Mouse (Mus musculus): ENCODE results near the gene Stpg1.
A peak's percentile ranks its signal among the peaks of the same experiment; 100 is the strongest.

Stpg1 gene

DNA sequence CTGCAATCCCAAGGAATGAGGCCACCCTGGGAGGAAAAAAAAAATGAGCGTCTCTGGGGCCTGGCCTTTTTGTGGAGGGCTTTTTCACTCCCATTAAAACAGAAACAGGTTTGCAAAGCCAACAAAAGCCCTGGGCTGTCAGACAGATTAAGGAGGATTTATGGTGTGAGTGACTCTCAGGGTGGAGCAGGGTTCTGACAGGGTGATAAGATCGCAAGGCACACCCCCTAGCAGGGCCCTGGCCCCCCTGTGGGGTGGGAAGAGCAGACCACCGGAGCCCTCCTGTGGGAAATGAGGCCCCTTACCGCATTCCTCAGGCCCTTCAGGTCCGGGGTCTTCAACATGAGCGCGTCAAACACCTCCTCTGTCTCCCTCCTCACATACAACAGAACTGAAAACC lies 53.5 kb downstream of the Stpg1 start:
- Histone ChIP-seq H3K27me3 (ENCODE audit: insufficient read depth, low read length) (no peaks in the 10 kb centered on the region), H3K36me3 (ENCODE audit: insufficient read depth, low read length) (peaks cover 60% of the 10 kb centered on the region), H3K9me3 (ENCODE audit: low read length) (no peaks in the 10 kb centered on the region), H3K4me3 (replicated peaks; ENCODE audit: low read length) (peak overlapping the region; percentile 69), H3K4me1 (replicated peaks; ENCODE audit: low read depth, low read length) (peaks cover 99% of the 10 kb centered on the region)
- no peak for TF ChIP-seq POU5F1 (IDR thresholded peaks at IDR 0.05; ENCODE audit: borderline replicate concordance, low read length)
- 0 out of 2 replicates have a peak, but pooled peaks have one; percentile 21 for TF ChIP-seq NANOG (IDR thresholded peaks at IDR 0.05; ENCODE audit: borderline replicate concordance, low read length)

DNA sequence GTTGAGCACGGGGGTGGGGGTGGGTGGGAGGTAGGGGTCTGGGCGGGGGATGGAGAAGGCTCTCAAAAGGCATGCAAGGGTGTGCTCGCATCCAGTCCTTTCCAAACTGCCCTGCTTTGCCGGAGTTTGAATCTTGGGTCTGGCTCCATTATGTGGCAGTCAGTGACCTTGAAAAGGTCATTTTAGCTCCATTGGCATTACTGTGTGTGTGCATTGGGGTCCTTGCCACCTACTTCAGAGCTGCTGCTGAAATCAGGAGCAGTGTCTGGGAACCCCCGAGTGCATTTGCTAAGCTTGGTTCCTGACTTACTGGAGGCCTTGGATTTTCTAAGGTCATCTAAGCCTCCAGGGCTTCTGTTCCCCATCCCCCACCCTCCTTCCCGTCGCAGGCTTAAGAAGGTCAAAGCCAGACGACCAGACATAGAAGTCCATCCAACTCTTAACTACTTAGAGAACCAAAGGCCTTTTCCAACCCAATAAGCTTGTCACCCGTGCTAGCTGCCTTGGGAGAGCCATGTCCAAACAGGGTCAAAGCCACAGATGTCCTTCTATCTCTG lies 54.0 kb downstream of the Stpg1 start:
- H3K4me1 ChIP-seq (replicated peaks; ENCODE audit: low read depth, low read length), result peaks cover 99% of the 10 kb centered on the region
- no peaks in the 10 kb centered on the region for H3K9me3 ChIP-seq (ENCODE audit: low read length)
- H3K36me3 ChIP-seq (ENCODE audit: insufficient read depth, low read length), result peaks cover 58% of the 10 kb centered on the region
- H3K27me3 ChIP-seq (ENCODE audit: insufficient read depth, low read length), result no peaks in the 10 kb centered on the region
- TF ChIP-seq NANOG (IDR thresholded peaks at IDR 0.05; ENCODE audit: borderline replicate concordance, low read length), result no peak
- TF ChIP-seq CTCF (conservative IDR thresholded peaks at IDR 0.05; ENCODE audit: low read length), result no peak
- no peak for TF ChIP-seq POU5F1 (IDR thresholded peaks at IDR 0.05; ENCODE audit: borderline replicate concordance, low read length)
- peak overlapping the region; percentile 69 for H3K4me3 ChIP-seq (replicated peaks; ENCODE audit: low read length)

DNA sequence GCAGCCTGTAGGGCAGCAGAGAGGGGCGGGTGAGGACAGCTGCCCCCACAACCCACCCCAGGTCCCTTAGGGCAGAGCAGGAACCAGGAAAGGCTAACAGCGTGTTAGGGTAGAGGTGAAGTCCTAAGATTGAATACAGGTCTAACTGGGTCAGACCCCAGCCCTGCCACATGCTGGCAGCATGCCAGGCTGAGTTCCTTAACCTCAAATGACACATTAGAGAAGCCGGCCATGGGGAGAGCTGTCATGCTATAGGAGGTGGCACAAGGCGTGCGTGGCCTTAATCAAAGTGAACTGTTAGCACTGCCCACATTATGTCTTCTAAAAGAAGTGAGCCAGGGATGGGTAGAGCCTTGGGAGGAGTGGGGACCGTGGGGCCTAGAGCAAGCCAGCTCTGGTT lies 54.7 kb downstream of the Stpg1 start:
- peaks cover 58% of the 10 kb centered on the region for H3K36me3 ChIP-seq (ENCODE audit: insufficient read depth, low read length)
- H3K9me3 ChIP-seq (ENCODE audit: low read length), result no peaks in the 10 kb centered on the region
- H3K4me1 ChIP-seq (replicated peaks; ENCODE audit: low read depth, low read length), result peaks cover 99% of the 10 kb centered on the region
- peak overlapping the region; percentile 54 for H3K4me3 ChIP-seq (replicated peaks; ENCODE audit: low read length)
- no peaks in the 10 kb centered on the region for H3K27me3 ChIP-seq (ENCODE audit: insufficient read depth, low read length)
- TF ChIP-seq POU5F1 (IDR thresholded peaks at IDR 0.05; ENCODE audit: borderline replicate concordance, low read length), result no peak
- TF ChIP-seq NANOG (IDR thresholded peaks at IDR 0.05; ENCODE audit: borderline replicate concordance, low read length), result no peak
- no peak for TF ChIP-seq CTCF (conservative IDR thresholded peaks at IDR 0.05; ENCODE audit: low read length)

DNA sequence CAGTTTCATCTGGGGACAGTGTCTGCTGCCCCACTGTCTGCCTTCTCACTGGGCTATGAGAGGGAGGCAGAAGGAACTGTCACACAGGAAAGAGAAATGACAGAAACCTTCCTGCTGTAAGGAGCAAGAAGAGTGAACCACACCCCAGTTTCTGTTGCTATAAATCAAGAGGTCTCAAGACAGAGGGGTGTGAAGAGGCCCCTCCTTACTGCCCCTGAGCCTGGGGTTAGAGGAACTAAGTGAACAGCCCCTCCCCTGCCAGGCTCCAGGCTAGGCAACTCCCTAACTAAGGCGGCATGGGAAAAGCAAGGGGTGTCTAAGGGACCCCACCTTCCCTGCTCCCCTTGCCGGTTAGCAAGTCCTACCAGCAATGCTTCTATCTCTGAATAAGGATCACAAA lies 69.2 kb downstream of the Stpg1 start:
- Histone ChIP-seq H3K4me1 (replicated peaks; ENCODE audit: low read depth, low read length) (peaks cover 76% of the 10 kb centered on the region), H3K9me3 (ENCODE audit: low read length) (no peaks in the 10 kb centered on the region), H3K27me3 (ENCODE audit: insufficient read depth, low read length) (no peaks in the 10 kb centered on the region; the same call in none of the 2 replicates), H3K36me3 (ENCODE audit: insufficient read depth, low read length) (peaks cover 37% of the 10 kb centered on the region), H3K4me3 (replicated peaks; ENCODE audit: low read length) (no peak overlapping the region)
- no peak for TF ChIP-seq CTCF (conservative IDR thresholded peaks at IDR 0.05; ENCODE audit: low read length)
- no peak for TF ChIP-seq POU5F1 (IDR thresholded peaks at IDR 0.05; ENCODE audit: borderline replicate concordance, low read length)
- TF ChIP-seq NANOG (IDR thresholded peaks at IDR 0.05; ENCODE audit: borderline replicate concordance, low read length), result no peak

DNA sequence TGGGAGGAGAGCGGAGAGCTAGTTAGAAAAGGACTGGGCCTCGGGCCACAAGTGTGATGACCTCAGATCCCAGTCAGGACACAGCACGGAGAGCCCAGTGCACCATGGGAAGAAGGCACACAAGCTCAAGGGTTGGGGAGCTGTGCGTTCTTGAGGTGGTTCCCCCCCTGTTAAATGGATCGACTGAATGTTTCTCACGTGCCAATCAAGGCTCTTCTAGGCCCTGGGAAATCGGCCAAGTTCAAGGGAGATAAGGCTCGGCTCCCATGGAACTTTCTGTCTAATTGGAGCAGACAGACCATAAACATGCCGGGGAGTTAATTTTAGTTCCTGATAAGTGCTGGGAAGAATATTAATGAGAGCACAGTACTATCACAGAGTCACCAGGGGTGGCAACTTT lies 70.8 kb downstream of the Stpg1 start:
- Histone ChIP-seq H3K4me3 (replicated peaks; ENCODE audit: low read length) (no peak overlapping the region), H3K36me3 (ENCODE audit: insufficient read depth, low read length) (peaks cover 21% of the 10 kb centered on the region), H3K9me3 (ENCODE audit: low read length) (no peaks in the 10 kb centered on the region), H3K4me1 (replicated peaks; ENCODE audit: low read depth, low read length) (peaks cover 79% of the 10 kb centered on the region), H3K27me3 (ENCODE audit: insufficient read depth, low read length) (no peaks in the 10 kb centered on the region; the same call in none of the 2 replicates)
- TF ChIP-seq POU5F1 (IDR thresholded peaks at IDR 0.05; ENCODE audit: borderline replicate concordance, low read length), result no peak
- no peak for TF ChIP-seq NANOG (IDR thresholded peaks at IDR 0.05; ENCODE audit: borderline replicate concordance, low read length)
- no peak for TF ChIP-seq CTCF (conservative IDR thresholded peaks at IDR 0.05; ENCODE audit: low read length)

DNA sequence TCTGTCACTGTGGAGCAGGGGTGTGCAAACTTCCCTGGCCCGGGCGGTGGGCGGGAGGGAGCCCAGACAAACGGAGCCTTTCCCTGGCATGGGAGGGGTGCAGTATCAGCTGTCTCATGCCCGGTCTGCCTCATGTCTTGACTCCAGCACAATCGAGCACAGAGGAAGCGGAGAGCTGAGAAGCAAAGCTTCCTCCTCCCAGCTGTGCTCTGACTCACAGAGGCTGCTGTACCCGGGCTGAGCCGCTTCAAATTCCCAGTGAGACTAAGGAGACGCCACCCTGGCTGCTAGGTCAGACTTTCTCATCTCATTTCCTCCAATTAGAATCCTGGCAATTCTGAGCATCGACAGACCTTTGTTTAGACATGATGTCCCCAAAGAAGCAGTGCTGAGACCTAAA lies 72.5 kb downstream of the Stpg1 start:
- Histone ChIP-seq H3K4me1 (replicated peaks; ENCODE audit: low read depth, low read length) (peaks cover 93% of the 10 kb centered on the region), H3K36me3 (ENCODE audit: insufficient read depth, low read length) (peaks cover 6% of the 10 kb centered on the region), H3K4me3 (replicated peaks; ENCODE audit: low read length) (peak overlapping the region; percentile 32; the same call in 1 of the 2 replicates), H3K27me3 (ENCODE audit: insufficient read depth, low read length) (peaks cover 12% of the 10 kb centered on the region), H3K9me3 (ENCODE audit: low read length) (no peaks in the 10 kb centered on the region)
- TF ChIP-seq CTCF (conservative IDR thresholded peaks at IDR 0.05; ENCODE audit: low read length), result no peak
- TF ChIP-seq POU5F1 (IDR thresholded peaks at IDR 0.05; ENCODE audit: borderline replicate concordance, low read length), result no peak
- no peak for TF ChIP-seq NANOG (IDR thresholded peaks at IDR 0.05; ENCODE audit: borderline replicate concordance, low read length)

DNA sequence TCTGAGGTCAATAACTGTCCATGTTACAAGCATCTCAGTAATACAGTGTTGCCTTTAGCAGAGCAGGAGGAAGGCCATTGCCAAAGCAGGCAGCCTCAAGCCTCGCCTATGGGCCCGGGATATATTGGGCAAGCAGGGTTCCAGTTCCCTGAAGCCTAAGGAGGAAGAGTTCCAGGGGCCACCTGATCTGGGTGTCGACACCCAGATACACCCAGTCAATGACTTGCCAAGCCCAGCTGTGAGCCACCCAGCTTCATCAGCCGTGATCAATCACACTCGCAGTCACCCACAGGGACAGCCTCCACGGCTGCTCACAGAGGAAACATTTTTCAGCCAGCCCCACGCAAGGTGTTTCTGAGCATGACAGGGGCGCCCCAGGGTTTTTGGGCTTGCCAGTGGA lies 72.9 kb downstream of the Stpg1 start:
- Histone ChIP-seq H3K4me3 (replicated peaks; ENCODE audit: low read length) (peak overlapping the region; percentile 32; the same call in 1 of the 2 replicates), H3K36me3 (ENCODE audit: insufficient read depth, low read length) (peaks cover 6% of the 10 kb centered on the region), H3K4me1 (replicated peaks; ENCODE audit: low read depth, low read length) (peaks cover 97% of the 10 kb centered on the region), H3K9me3 (ENCODE audit: low read length) (no peaks in the 10 kb centered on the region), H3K27me3 (ENCODE audit: insufficient read depth, low read length) (peaks cover 16% of the 10 kb centered on the region)
- TF ChIP-seq POU5F1 (IDR thresholded peaks at IDR 0.05; ENCODE audit: borderline replicate concordance, low read length), result no peak
- TF ChIP-seq CTCF (conservative IDR thresholded peaks at IDR 0.05; ENCODE audit: low read length), result no peak
- no peak for TF ChIP-seq NANOG (IDR thresholded peaks at IDR 0.05; ENCODE audit: borderline replicate concordance, low read length)

DNA sequence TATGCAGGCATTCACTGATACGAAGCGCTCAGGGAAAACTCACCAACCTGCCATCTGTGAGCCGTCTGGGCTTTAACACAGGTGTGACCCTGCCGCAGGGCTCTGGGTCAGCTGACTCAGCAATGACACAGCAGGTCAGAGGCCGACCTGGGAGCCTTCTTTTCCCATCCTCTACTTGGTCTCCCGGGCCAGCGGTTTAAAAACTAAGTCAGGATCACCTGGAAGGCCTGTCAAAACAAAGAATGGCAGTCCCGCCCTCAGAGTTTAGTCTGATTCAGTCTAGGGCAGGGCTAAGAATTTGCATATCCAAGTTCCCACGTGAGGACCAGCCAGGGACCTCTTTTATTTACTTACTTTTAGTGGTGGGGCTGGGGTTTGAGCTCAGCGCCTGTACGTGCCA lies 74.6 kb downstream of the Stpg1 start:
- no peaks in the 10 kb centered on the region for H3K9me3 ChIP-seq (ENCODE audit: low read length)
- peaks cover 6% of the 10 kb centered on the region for H3K36me3 ChIP-seq (ENCODE audit: insufficient read depth, low read length)
- H3K4me1 ChIP-seq (replicated peaks; ENCODE audit: low read depth, low read length), result peaks cover 96% of the 10 kb centered on the region
- no peak for TF ChIP-seq CTCF (conservative IDR thresholded peaks at IDR 0.05; ENCODE audit: low read length)
- H3K27me3 ChIP-seq (ENCODE audit: insufficient read depth, low read length), result peaks cover 20% of the 10 kb centered on the region
- H3K4me3 ChIP-seq (replicated peaks; ENCODE audit: low read length), result peak overlapping the region; percentile 75
